Mouse (Mus musculus) CD4-positive, CD25-positive, alpha-beta regulatory T cell, adult 2 months (primary cell): Measurements from ENCODE around the gene Sox6.

Experiments used
- DNase-seq: peaks from one replicate; pipeline ENCODE4 v3.0.0-alpha.2; 2012; ENCODE audit warnings: low read depth, low spot score

The Sox6 gene

DNA sequence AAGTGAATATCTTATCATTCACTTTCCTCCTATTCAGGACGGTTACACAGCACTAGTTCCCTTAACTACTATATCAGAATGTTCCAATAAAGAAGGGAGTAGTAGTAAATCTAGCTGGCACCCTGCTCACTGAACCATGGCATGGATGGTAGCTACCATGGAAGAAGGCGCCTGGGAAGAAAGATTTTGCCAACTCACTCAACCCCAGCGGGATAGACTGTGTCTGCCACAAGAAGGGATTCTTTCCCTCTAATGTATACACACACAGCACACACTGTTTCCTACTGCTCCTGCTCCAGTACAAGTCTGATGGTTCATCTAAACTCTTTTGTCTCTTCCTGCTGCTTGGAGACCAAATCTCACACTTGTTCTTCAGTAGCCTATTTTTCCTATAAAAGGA lies 147.1 kb downstream of the Sox6 start:
- no peak for DNase-seq

DNA sequence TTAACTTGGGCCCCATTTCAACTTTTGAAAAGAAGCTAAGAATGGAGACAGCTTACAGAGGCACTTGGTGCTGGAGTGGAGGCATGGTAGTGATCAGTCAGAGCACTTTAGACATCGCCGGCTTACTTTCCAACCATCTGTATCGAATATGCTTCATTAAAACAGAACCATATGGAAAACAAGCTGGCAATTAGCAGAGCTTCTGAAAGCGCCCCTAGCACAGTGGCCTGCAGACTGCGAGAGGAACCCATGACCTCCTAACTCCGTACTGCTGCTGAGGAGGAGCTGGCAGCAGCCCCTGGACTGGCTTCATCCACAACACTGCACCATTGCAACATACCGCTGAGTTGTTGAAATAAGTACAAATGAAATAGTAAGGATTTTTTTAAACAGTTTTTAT lies 148.7 kb downstream of the Sox6 start:
- DNase-seq, result no peak

DNA sequence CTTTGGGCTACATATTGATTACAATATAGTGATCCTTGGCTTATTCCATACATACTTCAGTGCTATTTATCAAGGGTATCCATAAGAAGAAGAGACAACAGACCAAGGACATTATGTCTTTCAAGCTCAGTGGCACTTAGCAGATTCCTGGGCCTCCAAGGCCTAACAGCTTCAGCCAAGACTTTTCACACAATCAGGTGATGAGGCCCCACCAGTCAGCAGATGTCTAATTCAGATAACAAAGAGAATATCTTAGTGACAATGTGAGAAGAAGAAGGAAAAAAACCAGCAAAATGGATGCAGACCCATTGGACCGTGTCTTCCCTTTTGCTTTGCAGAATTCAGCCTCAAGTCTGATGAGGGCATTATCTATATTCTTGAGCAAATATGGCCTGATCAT lies 150.0 kb downstream of the Sox6 start:
- DNase-seq, result no peak

DNA sequence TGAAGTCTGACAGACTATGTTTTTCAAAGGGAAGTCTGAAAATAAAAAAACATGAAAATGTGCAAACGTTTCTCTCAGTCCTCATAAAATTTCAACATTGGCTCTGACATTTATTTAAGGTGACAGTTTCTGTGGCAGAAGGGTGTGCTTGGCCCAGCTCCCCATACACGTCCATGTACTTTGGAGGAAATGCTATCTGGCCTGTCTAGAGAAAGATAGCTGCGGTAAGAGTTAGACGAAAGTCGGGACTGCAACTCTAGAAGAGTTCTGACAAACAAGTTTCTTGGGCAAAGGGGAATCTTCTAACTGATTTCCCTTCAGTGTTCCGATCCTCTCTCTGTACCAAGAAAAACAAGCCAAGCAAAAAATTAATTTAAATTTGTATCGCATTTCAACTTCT lies 150.5 kb downstream of the Sox6 start:
- no peak for DNase-seq

DNA sequence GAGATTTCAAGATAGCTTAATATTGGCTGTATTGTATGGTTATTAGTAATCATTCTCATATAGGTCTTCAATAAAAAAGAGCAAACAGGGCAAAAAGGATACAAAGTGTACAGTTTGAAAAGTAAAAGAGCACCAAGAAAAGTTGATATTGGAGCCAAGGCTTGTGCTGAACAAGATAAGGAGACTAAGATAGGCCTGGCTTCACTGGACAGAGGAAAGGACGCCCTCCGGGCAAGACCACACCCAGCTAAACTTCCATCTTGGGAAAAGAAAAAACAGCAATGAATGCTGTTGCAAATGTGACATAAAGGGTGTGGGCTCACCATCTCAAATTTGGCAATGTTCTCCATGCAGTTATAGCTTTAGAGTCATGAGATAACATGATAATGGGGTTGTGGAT lies 165.7 kb downstream of the Sox6 start:
- no peak for DNase-seq

DNA sequence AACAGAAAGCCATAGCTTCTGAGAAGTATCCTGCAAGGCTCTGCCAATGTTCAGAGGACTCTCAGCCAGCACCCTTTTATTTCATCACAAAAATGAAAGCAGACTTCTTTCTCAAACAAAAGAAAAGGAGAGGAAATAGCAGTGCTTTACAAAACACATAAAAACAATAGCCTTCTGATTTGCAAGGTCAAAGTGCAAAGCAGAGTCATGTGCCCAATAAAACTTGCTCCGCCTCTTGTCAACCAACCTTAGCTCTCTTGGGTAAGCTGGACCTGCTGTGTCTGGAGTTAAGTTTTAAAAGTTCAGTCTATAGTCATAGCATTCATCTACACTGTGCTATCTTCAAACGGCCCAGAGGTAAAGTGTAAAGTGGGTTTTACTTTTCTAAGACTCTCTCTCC lies 170.1 kb downstream of the Sox6 start:
- no peak for DNase-seq

DNA sequence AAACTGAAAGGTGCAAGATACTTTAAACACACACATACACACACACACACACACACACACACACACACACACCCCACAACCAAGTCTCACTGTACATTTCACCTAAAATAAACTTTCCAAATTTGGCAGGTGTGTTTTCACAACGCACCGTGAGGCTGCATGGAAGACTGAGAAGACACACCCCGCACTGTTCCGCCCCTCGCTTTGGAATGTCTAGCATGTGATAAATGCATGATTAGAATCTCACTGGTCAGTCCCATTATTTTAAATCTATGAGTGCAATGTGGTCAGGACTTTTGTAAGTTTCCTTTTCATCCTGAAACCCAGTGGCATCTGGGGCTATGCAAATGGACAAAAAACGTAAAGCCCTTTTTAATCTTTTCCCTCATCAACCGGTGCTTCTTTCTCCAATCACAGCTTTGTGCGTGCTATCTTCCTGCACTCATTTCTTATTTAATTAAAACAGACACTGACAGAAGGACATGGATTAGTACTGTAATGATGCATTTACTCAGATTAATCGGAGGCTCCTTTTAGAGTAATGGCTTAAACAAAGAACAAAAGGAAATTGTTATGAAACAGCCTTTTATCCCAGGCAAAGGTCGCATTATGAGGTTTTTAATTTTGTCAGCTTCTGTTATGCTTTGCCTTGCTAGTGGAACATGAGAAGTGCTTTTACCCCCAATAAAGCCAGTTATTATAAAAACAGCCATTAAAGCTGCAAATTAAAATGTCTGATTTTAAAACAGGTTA lies 170.9 kb downstream of the Sox6 start:
- DNase-seq, result no peak

DNA sequence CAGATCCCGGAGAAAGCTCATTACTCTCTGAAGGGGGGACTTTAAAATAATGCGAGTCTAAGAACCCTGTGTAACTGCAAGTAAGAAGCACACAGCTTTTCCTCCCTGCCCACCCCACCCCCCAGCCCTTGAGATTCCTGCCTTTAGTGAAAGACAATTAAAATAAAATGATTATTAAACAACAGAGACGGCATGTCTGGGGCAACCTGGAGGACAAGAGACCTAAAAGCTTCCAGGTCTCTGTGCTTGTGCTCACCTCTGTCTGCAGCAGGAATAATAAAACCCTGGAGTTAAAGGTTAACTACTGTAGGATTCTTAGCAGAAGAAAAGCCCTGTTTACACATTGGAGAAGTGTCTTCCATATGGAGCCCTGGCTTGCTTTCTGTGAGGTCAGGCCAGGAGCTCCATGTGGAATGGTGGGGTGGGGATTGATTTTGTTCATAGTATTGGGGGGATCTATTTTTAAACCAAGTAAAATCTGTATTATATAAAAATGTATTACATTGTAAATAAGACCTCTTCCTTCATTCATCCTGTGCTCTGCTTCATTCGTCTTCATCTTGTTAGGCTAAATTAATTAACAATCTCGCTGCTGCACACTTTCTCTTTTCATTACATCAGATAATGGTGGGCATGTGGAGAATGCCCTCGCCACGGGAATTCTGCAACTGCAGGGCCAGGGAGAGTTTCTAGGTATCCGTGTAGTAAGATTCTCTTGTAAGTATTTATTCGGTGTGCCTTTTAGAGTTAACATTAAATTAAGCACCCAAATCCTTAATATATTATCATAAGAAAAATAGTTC lies 171.7 kb downstream of the Sox6 start:
- no peak for DNase-seq

DNA sequence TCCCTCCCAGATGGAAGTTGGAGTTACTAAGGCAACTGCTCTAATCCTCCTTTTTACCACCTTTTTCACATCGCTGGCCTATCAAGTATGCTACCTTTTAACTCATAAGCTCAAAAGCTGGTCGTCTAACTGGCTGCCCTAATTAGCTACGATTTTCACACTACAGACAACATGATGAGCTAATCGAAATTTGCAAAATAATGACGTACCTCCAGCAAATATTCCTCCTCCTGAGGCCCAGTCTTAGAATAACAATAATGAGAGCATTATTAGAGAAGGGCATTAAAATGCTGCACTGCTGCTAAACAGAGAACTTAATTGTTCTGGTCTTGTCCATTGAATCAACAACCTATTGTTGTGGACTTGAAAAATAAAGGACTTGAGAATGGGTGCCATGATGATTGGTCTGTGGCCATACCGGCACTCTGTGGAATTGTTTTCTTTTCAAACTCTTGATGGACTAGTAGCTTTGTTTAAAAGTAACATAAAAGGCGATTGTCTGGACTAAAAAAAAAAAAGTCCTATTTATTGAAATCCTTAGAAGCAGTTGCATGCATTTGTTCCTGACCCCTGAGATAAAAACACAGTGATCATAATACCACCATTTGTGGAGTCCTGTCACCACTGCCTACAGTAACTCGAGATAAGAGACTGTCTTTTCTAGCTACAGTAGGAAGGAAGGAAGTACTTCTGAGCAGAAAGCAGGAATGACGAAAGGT lies 172.5 kb downstream of the Sox6 start:
- no peak for DNase-seq

DNA sequence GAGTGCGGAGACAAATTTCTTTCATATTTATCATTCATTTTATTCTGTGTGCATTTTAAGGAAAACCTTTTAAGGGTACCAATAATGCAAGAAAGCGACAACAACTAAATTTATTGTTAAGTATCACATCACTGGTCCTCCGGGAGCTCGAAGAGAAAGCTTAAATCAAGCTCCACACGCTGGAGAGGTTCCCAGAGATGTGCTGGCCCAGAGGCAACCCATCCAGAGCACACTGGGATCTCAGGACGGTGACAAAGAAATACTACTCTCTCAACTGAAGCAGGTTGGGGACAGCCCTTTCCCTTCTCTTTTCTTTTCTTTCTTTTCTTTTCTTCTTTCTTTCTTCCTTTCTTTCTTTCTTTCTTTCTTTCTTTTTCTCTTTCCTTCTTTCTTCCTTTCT lies 173.4 kb downstream of the Sox6 start:
- no peak for DNase-seq

DNA sequence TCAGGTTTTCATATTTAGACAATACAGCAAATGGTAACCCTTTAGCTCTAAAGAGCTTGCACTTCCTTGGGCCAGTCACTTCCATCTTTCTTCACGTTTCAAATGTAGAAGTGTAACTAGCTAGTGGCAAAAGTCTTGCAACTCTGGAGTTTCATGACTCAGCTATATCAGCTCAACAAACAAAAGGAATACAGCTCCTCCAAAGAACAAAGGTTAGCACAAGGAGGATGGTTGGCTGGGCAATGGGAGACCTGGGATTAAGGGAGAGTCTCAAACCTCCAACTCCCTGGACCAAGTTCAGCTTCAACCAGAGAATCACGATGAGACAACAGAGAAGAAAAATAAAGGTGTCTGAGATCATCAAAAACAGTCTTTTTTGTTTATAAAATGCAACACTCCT lies 174.2 kb downstream of the Sox6 start:
- no peak for DNase-seq

DNA sequence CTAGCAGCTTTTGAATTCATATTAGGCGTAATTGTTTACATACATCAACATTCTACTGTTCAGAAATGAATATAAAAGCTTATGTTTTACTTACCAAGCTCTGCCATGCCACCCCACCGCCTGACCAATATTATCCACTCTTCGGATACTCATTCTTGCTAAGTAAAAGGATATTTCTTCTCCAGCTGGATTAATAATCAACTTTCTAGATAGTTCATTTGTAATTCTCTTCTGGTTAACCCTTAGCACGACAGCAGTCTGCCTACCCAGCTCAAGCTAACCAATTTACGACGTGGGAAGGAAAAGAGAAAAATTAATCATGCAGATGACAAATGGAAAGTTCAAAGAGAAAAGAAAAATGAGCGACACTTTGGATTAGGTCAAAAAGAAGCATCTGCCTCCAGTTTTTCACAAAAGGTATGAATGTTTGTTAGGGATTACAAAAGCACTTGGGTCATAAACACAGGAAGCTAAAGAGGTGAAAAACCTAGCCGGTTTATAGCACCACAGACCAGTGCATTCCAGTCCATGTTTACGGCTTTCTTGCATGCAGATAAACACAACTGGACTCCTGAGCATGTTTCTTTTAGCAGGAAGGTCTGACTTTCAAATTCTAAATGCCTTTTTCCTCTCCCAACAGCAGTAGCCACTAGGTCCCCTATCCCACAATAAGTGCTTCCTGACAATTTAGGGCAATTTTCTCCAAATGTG lies 178.8 kb downstream of the Sox6 start:
- DNase-seq, result no peak

DNA sequence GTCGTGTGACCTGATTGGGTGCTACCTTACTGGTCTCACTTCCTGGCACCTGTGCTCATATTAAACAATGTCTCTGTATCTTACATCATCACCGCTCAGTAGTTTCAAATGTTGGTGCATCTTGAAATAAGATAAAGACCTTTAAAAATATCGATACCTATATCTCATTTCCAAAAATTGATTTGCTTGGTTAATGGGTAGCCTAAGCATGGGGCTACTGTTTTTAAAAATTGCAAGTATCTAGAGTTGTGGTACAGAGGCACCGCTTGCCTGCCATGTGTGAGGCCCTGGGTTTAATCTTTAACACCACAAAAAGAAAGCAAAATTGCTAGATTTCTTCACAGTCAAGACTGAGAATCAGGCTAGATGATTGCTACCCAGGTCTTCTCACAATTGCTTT lies 187.5 kb downstream of the Sox6 start:
- DNase-seq, result no peak

DNA sequence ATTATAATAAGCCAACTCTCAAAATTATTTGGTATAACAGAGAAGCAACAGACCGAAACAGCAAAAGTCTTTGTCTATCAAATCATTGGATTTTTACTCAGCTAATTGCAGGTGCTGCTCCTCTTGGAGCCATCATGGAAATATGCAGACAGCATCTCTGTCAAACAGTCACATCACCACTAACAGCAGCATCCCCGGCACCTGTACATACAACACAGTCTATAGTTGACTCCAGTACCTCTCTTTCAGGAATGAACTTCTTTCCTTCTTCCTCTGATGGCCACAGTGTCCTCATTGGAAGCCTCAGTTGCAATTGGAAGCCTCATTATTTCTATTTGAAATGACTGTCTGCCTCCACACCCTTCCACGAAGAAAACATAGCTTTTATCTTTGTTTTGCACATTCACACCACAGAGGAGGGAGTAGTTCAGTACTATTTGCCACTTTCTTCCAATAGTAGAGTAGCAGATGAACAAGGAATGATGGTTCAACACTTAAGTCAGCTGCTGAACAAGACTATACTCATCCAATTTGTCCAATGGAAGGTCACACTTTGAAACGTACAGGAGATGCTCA lies 192.7 kb downstream of the Sox6 start:
- DNase-seq, result no peak

DNA sequence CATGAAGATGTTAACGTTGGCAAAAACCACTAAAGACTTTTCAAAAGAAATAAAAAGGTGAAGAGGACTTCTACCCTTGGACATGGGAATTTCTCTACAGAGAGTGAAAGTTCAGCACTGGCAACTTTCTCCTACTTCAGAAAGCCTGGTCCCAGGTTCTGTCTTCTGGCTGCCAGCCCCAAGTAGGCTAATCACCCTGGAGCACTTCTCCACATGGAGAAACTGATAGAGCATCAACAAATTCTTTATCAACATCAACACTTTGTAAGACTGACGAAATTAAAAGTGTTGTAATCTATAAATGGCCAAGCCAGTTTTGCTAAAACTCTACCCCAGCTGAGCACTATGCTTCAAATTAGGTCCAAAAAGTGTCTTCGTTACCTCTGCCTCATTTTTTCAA lies 193.7 kb downstream of the Sox6 start:
- DNase-seq, result no peak

DNA sequence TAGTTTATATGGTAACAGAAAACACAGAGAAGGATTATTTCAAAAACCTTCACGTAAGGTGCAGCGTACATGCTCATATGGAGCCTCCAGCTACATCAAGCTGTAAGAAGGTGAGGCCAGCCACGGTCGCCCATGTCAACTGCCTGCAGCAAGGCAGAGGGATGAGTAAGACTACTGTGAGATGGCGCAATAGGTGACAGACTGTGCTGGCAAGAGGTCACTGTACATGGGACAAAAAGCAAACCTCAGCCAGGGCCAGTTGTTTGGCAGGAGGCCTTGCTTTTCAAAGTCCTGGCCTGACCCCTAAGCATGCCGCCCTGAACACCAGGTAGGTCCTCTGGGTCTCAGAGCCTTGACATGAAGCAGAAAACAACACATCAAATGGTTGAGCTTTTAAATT lies 194.2 kb downstream of the Sox6 start:
- no peak for DNase-seq

DNA sequence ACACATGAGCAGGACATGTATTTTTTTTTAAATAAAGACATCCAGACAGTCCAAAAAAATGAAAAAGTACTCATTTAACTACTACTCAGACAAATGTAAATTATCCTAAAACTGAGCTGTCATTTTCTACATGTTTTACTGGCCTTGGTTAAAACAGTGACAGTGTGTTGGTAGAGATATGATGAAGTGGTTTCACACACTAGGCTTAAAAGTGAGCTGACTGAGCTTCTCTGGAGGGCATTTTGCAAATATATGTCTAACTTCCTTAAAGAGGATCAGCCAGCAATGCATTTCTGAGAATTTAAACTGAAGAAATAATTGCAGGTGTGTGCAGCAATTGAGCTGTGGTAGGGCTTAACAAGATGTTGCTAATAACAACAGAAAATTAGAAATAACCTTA lies 196.3 kb downstream of the Sox6 start:
- no peak for DNase-seq

DNA sequence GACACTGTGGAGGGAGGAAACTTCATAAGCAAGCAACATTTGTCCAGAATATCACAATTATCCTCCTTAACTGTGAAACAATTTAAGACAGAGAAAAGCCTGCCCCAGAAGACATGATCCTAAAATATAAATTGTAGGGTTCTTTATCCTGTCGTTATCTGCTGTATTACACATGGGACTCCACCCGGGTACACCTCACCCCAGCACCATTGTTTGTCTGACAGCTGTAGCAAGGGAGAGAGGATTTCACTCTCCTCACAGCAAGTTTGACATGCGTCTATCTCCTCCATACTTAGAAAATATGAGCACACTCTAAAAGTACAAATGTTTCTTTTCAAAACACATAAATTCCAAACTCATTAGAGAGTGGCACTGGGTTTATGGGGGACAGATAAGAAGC lies 198.0 kb downstream of the Sox6 start:
- DNase-seq, result no peak

DNA sequence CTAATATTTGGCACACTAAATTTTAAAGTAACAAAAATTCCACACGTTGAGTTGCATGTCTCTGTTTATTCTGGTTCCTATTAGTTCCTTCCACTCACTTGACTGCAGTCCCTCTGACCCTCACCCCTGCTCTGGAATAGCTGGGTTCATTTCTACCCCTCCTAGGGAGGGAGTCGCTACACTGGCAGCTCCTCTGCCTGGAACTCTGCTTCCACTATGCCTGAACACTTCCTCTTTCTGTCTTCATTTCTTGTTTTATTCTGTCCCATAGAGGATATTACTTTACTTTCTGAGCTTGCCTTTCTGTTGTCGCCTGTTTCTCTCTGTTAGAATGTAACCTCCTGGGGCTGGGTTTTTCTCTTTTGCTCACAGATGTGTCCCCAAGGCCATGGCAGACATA lies 203.6 kb downstream of the Sox6 start:
- no peak for DNase-seq

DNA sequence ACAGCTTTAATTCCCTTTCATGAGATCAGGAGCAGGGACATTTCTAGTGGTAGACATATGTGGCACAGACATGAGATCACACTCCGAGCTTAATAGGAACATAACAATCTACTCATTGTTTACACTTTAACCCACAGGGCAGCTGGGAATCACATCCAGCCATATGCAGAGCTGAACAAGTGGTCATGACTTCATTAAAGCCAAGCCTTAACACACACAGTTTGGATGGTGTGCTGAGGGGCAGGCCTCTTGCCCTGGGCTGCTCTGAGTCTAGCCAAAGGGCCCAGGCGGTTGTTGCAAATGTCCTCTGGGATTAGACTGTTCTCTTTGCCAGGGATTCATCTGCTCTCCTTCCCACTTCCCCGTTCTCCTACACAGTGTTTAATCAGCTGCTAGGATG lies 204.9 kb downstream of the Sox6 start:
- DNase-seq, result no peak

DNA sequence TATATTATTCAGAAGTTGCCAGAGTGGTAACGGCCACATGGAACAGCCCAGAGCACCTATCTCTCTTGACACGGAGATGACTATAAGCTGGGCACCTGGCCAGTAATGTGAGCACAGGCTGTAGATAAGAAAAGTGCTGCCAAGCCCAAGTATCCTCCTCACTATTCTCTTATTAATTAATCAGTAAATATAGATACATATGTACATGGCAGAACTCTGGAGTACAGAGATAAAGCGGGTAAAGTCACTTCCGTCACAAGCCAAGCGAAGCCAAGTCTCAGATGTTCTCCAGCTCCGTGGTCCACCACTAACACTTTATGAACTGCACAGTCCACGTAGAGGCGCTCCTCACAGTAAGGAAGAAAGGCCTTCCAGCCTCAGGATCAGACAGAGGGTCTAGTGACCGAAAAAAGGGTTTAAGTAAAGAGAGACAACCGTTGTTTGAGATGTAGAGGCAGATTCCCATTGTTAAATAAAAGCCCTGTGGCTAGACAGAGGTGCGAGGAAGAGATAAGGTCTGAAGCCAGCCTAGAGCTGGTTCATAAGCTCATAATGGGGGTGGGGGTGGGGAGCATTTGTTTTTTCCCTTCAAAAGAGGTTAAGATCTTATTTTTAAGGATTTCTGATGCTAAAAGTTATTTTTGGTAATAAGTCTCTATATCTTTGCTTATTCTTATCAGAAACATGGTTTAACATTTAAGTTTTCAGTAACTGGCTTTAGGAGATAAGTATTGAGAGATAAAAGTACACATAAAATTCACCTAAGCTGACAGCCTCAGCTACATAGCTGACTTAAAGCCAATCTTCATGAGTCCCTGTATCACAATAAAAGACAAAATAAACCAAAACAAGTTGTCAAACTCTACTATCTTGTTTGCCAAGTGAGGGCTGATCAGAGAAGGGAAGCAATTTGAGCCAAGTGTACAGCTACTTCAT lies 207.4 kb downstream of the Sox6 start:
- no peak for DNase-seq
